Mouse (Mus musculus) midbrain, postnatal 0 days (tissue): ENCODE measurements around the gene Kcnrg. TPM values are rescaled to one million over a fixed set of nuclear protein-coding genes. Genes with fewer than 3 reads are reported as not detected.

ENCODE experiments used
- ATAC-seq: fragments of 200-750 bp; cut with Nextera tagmentation; 2 replicates; pipeline ENCODE4 v1.8.0; 2017; ENCODE audit warnings: moderate number of reproducible peaks, mild to moderate bottlenecking, moderate TSS enrichment, moderate library complexity; ENCODE audit not compliant: low FRiP score
- DNase-seq: peaks from one replicate; pipeline ENCODE4 v3.0.0-alpha.2; 2015; ENCODE audit warnings: low spot score
- H3K27ac ChIP-seq: fragments of 300-500 bp; sonication (generic); 2 replicates; pipeline ENCODE4 v1.5.1; 2014; ENCODE audit warnings: low read depth, mild to moderate bottlenecking, low read length, mixed read lengths
- H3K27me3 ChIP-seq: fragments of 300-500 bp; sonication (generic); 2 replicates; pipeline ENCODE4 v1.6.1; 2014; ENCODE audit warnings: low read length, control low read depth, mixed read lengths; ENCODE audit not compliant: insufficient read depth
- H3K36me3 ChIP-seq: fragments of 300-500 bp; sonication (generic); 2 replicates; pipeline ENCODE4 v1.6.1; 2014; ENCODE audit warnings: low read length, control low read depth, mixed read lengths; ENCODE audit not compliant: insufficient read depth
- H3K4me1 ChIP-seq: fragments of 300-500 bp; sonication (generic); 2 replicates; pipeline ENCODE4 v1.6.1; 2014; ENCODE audit warnings: mild to moderate bottlenecking, control low read depth, antibody characterized with exemption, low read length, mixed read lengths; ENCODE audit not compliant: insufficient read depth
- H3K4me2 ChIP-seq: fragments of 300-500 bp; sonication (generic); 2 replicates; pipeline ENCODE4 v1.6.1; 2014; ENCODE audit warnings: low read depth, mild to moderate bottlenecking, low read length, mixed read lengths; ENCODE audit not compliant: poor library complexity, severe bottlenecking
- H3K4me3 ChIP-seq: fragments of 300-500 bp; sonication (generic); 2 replicates; pipeline ENCODE4 v1.5.1; 2014; ENCODE audit warnings: low read depth, mild to moderate bottlenecking, low read length, moderate library complexity
- H3K9ac ChIP-seq: fragments of 300-500 bp; sonication (generic); replicated peaks from 2 replicates; pipeline ENCODE4 v1.6.1; 2014; ENCODE audit warnings: mild to moderate bottlenecking, low read length, moderate library complexity, mixed read lengths; ENCODE audit not compliant: poor library complexity, severe bottlenecking
- H3K9me3 ChIP-seq: fragments of 300-500 bp; sonication (generic); 2 replicates; pipeline ENCODE4 v1.6.1; 2016; ENCODE audit warnings: low read length, control low read depth
- CTCF ChIP-seq: IDR thresholded peaks from 2 replicates; pipeline ENCODE4 v1.5.1; 2016; ENCODE audit warnings: antibody characterized with exemption, mild to moderate bottlenecking
- WGBS: fragments of 180-500 bp; shearing (Covaris S2); extraction: QIAGEN DNeasy Blood & Tissue Kit; methylation state at CpG from one replicate; pipeline ENCODE4 v1.1.7; 2014; 5-methylcytosine and 5-hydroxymethylcytosine counted together
- polyA plus RNA-seq: library from polyadenylated mRNA; unstranded; fragments of >200 nt; fragmentation: Nextera tagmentation; extraction: Ambion mirVana; gene quantifications from 2 replicates; pipeline ENCODE4 v1.2.1, GENCODE M21; 2015
- total RNA-seq: library from RNA; depleted of rRNA; stranded (reverse); fragments of >200 nt; gene quantifications from 2 replicates; pipeline ENCODE4 v1.2.3, GENCODE M21; 2014

Gene Kcnrg
- total and polyA plus RNA-seq, 2 experiments from 2014 or later: 2.5 to 4.4 TPM

GRCm38 (mm10) chr14:61647881-61648684 is 40.8 kb downstream of the Kcnrg start:
- no peaks in the 10 kb centered on the region for H3K9me3 ChIP-seq
- DNase-seq: peak; percentile 27
- no peak for TF ChIP-seq CTCF
- ATAC-seq: peak; percentile 68
- peak overlapping the region; percentile 93 for H3K4me2 ChIP-seq
- 1% methylated on average over 76 of the region's 95 CpGs for WGBS
- peak overlapping the region; percentile 67 for H3K9ac ChIP-seq
- H3K4me1 ChIP-seq: no peaks in the 10 kb centered on the region
- H3K36me3 ChIP-seq: no peaks in the 10 kb centered on the region
- no peaks in the 10 kb centered on the region for H3K27me3 ChIP-seq
- H3K4me3 ChIP-seq: peak overlapping the region; percentile 83
- H3K27ac ChIP-seq: peak overlapping the region; percentile 74

GRCm38 (mm10) chr14:61648685-61649504 is 41.6 kb downstream of the Kcnrg start:
- H3K4me3 ChIP-seq: peak overlapping the region; percentile 83
- no peaks in the 10 kb centered on the region for H3K9me3 ChIP-seq
- H3K27ac ChIP-seq: peak overlapping the region; percentile 74
- DNase-seq (peak; percentile 98), ATAC-seq (peak; percentile 95)
- TF ChIP-seq CTCF: no peak
- H3K36me3 ChIP-seq: no peaks in the 10 kb centered on the region
- H3K27me3 ChIP-seq: no peaks in the 10 kb centered on the region
- H3K4me1 ChIP-seq: no peaks in the 10 kb centered on the region
- peak overlapping the region; percentile 93 for H3K4me2 ChIP-seq
- H3K9ac ChIP-seq: peak overlapping the region; percentile 67
- 3% methylated on average over 62 of the region's 62 CpGs for WGBS

GRCm38 (mm10) chr14:61650291-61650960 is 43.2 kb downstream of the Kcnrg start:
- Histone ChIP-seq H3K9ac (no peak overlapping the region), H3K27ac (no peak overlapping the region), H3K36me3 (no peaks in the 10 kb centered on the region), H3K27me3 (no peaks in the 10 kb centered on the region), H3K4me3 (no peak overlapping the region), H3K9me3 (no peaks in the 10 kb centered on the region), H3K4me1 (no peaks in the 10 kb centered on the region), H3K4me2 (no peak overlapping the region)
- peak; percentile 83 for TF ChIP-seq CTCF
- no peak for ATAC-seq
- peak; percentile 64 for DNase-seq
- 42% methylated on average over 9 of the region's 9 CpGs for WGBS

- no peak for TF ChIP-seq CTCF
- H3K4me3 ChIP-seq: no peak overlapping the region
- H3K9ac ChIP-seq: no peak overlapping the region
- H3K36me3 ChIP-seq: no peaks in the 10 kb centered on the region
- H3K4me1 ChIP-seq: no peaks in the 10 kb centered on the region
- no peaks in the 10 kb centered on the region for H3K27me3 ChIP-seq
- H3K9me3 ChIP-seq: no peaks in the 10 kb centered on the region
- no peak overlapping the region for H3K4me2 ChIP-seq
- no peak overlapping the region for H3K27ac ChIP-seq
- WGBS: 47% methylated on average over 2 of the region's 2 CpGs
- ATAC-seq (no peak), DNase-seq (no peak)
These were observed 49.2 kb downstream of the Kcnrg start for GRCm38 (mm10) chr14:61656469-61656868.

- H3K4me2 ChIP-seq: no peak overlapping the region
- no peak overlapping the region for H3K4me3 ChIP-seq
- DNase-seq (no peak), ATAC-seq (no peak)
- H3K4me1 ChIP-seq: no peaks in the 10 kb centered on the region
- no peaks in the 10 kb centered on the region for H3K9me3 ChIP-seq
- H3K36me3 ChIP-seq: no peaks in the 10 kb centered on the region
- no peaks in the 10 kb centered on the region for H3K27me3 ChIP-seq
- H3K9ac ChIP-seq: no peak overlapping the region
- no peak overlapping the region for H3K27ac ChIP-seq
- 96% methylated on average over 1 of the region's 1 CpGs for WGBS
- no peak for TF ChIP-seq CTCF
These were observed 54.2 kb downstream of the Kcnrg start for GRCm38 (mm10) chr14:61661496-61661895.
